Mouse (Mus musculus) olfactory bulb, adult 2 months (tissue): ENCODE data around the gene Magi3. TPM values are rescaled to one million over a fixed set of nuclear protein-coding genes. Genes with fewer than 3 reads are reported as not detected.

Experiments used
- H3K27ac ChIP-seq: fragments of 200-500 bp; 2 replicates; pipeline ENCODE4 v1.5.1; 2012; ENCODE audit warnings: low read depth, low read length; ENCODE audit not compliant: insufficient read depth
- H3K4me1 ChIP-seq: fragments of 200-500 bp; 2 replicates; pipeline ENCODE4 v1.6.1; 2012; ENCODE audit warnings: low read length; ENCODE audit not compliant: control insufficient read depth, insufficient read depth
- H3K4me3 ChIP-seq: fragments of 200-500 bp; 2 replicates; pipeline ENCODE4 v1.5.1; 2012; ENCODE audit warnings: mild to moderate bottlenecking, low read depth, low read length, moderate library complexity; ENCODE audit not compliant: insufficient read depth
- CTCF ChIP-seq: fragments of 200-500 bp; IDR thresholded peaks from 2 replicates; pipeline ENCODE4 v1.5.1; 2012; ENCODE audit warnings: low read depth, mild to moderate bottlenecking, low read length, moderate library complexity; ENCODE audit not compliant: insufficient read depth
- POLR2A ChIP-seq: fragments of 200-500 bp; IDR thresholded peaks from 2 replicates; pipeline ENCODE4 v1.6.1; 2012; ENCODE audit warnings: mild to moderate bottlenecking, low read depth, low read length, moderate library complexity; ENCODE audit not compliant: insufficient read depth
- WGBS: fragments of 180-500 bp; shearing (Covaris S2); methylation state at CpG from one replicate; pipeline ENCODE4 v1.1.7; 2018; 5-methylcytosine and 5-hydroxymethylcytosine counted together
- polyA plus RNA-seq: library from polyadenylated mRNA; stranded (reverse); fragments of >200 nt; gene quantifications from 2 replicates; pipeline ENCODE4 v1.2.4, GENCODE M21; 2012; ENCODE audit warnings: low replicate concordance; ENCODE audit not compliant: missing spikeins, insufficient read depth, insufficient read length

The Magi3 gene
- polyA plus RNA-seq, 1 experiment, result not detected

DNA sequence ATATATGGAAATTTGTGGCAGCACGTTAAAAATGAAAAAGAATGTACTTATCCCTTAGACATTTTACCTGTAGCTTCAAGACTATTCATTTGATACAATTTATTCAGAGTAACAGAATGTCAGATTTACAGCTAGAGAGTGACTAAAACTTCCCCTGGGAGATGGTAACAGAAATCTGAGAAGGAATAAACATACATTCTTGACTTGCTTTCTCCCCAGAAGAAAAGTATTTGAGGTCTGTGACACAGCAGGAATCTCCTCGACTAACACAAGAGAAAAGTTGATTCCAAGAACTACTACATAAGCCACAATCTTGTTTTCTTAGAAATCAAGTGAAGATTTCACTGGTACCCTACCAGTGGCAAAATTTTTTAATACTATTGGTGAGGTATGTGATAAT, 70.0 kb downstream of the Magi3 start:
- no peaks in the 10 kb centered on the region for H3K4me1 ChIP-seq
- no peak for TF ChIP-seq CTCF
- no peak for TF ChIP-seq POLR2A
- H3K4me3 ChIP-seq, result no peak overlapping the region
- no peak overlapping the region for H3K27ac ChIP-seq
- WGBS, result 59% methylated on average over 2 of the region's 2 CpGs

DNA sequence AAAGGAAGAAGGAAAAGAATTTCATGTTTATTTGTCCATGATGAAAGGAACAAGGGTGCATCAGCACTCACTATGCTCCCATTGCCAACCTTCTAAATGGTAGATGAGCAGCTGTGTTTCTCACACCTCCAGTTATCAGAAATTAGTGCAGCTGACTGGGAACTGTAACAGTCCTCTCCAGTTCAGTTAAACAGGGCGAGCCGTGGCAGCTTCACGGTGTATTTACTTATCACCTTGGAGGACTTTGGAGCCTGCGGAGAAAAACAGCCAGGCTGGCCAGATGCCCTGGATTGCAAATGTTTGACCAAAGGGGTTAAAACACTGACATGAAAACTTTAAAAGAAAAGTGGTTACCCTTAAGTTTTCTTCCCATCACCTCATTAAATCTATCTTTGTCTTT, 77.8 kb downstream of the Magi3 start:
- WGBS, result 55% methylated on average over 4 of the region's 4 CpGs
- Histone ChIP-seq H3K4me1 (no peaks in the 10 kb centered on the region; the same call in 1 of the 2 replicates), H3K4me3 (no peak overlapping the region), H3K27ac (no peak overlapping the region)
- TF ChIP-seq POLR2A, result no peak
- TF ChIP-seq CTCF, result no peak

DNA sequence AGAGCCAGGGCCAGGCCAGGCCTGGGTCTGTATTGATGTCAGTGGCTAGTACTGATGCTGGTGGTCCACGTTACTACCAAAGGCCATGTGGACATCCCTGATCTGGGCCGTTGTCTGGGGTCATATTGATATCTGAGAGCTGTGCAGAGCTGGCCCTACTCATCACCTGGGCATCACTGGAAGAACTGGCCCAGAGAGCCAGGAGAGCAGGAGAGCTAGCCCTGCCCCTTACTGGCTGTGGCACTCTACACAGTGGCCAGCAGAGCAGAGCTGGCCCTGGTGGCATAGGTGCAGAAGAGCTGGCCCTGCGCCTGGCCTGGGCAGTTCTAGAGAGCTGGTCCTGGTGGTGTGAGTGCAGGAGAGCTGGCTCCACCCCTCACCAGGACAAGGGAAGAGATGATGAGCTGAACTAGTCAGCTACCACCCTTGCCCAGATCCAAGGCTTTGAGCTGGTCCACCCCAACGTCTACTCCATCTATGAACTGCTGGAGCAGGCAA, 81.2 kb downstream of the Magi3 start:
- no peak for TF ChIP-seq POLR2A
- no peak for TF ChIP-seq CTCF
- Histone ChIP-seq H3K4me3 (no peak overlapping the region), H3K27ac (no peak overlapping the region), H3K4me1 (no peaks in the 10 kb centered on the region; the same call in 1 of the 2 replicates)
- 94% methylated on average over 4 of the region's 4 CpGs for WGBS

DNA sequence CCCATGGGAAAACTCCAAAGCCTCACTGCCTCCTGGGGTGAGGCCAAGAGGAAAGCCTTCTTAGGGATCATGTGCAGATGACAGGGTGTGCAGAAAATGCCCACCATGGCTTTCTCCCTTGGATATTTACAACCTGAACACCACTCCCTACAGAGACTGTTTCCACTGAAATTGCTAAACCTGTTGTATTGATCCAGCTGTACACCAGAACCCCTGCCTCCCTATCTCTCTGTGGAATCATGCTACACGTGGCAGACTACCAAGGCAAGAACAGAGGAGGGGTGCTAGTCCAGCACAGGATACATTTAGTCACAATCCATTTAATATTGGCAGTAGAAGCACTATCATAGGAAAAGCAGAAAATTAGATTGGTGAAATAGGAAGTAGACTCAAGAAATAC, 94.5 kb downstream of the Magi3 start:
- Histone ChIP-seq H3K27ac (no peak overlapping the region), H3K4me1 (no peaks in the 10 kb centered on the region), H3K4me3 (no peak overlapping the region)
- 82% methylated on average over 1 of the region's 1 CpGs for WGBS
- TF ChIP-seq CTCF, result no peak
- TF ChIP-seq POLR2A, result no peak

DNA sequence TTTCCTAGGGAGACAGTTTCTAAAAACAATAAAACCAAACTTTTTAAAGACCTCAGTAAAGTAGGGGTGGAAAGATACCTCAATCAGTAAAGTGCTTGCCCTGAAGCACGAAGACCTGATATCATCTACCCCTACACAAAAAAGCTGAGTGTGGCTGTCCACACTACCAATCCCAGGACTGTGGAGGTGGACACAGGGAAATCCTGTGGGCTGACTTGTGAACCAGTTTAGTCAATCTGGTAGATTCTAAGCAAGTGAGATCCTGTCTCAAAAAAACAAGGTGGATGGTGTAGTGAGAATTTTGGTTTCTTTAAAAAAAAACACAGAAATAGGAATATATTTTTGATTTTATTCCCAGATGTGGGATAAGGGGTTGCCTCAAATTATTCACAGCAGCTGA, 96.3 kb downstream of the Magi3 start:
- no peak for TF ChIP-seq POLR2A
- no peak for TF ChIP-seq CTCF
- H3K4me1 ChIP-seq, result no peaks in the 10 kb centered on the region
- WGBS, result 87% methylated on average over 1 of the region's 1 CpGs
- no peak overlapping the region for H3K4me3 ChIP-seq
- H3K27ac ChIP-seq, result no peak overlapping the region

DNA sequence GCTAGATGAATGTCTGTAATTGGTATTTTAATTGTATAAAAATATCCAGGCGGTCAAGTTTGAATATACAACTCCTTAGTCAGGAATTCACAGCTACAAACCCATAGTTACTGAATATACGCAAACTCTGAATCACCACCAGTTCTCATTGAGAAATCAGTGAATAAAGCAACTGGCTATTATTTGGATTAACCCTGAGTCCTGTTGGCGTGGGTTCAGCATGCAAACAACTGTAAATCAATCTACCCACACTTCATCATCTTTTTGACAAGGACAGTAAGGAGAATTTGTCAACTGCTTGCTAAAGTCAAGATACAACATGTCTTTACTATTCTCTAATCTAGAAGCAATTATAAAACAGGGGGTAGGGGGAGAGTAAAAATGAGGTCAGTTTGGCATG, 110.7 kb downstream of the Magi3 start:
- WGBS, result 65% methylated on average over 3 of the region's 3 CpGs
- H3K27ac ChIP-seq, result no peak overlapping the region
- TF ChIP-seq CTCF, result no peak
- no peak for TF ChIP-seq POLR2A
- no peaks in the 10 kb centered on the region for H3K4me1 ChIP-seq
- H3K4me3 ChIP-seq, result no peak overlapping the region

DNA sequence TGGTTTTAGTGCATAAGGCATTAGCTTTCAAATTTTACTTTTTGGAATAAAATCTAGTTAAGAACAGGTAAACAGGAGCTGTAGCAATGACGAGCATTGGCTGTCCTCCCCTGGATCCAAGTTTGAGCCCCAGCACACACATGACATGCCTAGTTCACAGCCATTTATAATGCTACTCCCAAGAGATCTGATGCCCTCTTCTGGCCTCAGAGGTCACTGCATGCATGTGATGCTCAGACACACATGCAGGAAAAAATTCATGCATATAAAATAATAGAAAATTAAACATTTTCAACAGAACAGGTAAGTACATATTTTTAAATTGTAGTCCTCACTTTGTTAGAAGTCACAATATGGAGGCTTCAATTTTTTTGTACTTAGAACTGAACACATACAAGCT, 115.2 kb downstream of the Magi3 start:
- no peak overlapping the region for H3K4me3 ChIP-seq
- no peak overlapping the region for H3K27ac ChIP-seq
- 66% methylated on average over 1 of the region's 1 CpGs for WGBS
- TF ChIP-seq POLR2A (no peak), CTCF (no peak)
- H3K4me1 ChIP-seq, result no peaks in the 10 kb centered on the region

DNA sequence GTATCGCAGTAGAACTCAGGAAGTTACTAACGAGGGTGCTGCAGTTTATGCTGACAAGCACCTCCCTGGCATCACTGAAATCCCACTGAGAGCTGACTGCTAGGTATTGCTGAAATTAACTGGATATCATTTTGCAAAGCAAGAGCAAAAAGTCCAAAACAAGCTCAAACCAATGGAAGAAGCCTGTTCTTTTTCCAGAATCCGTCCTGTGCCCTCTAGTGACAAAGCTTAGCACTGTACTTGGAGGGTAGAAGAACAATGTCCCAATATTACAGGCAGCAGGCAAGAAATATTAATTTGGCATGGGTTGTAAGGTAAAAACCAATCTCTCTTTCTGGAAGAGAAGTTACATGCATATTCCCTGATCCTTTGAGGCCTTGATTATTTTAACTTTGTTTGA, 118.5 kb downstream of the Magi3 start:
- WGBS, result 70% methylated on average over 3 of the region's 3 CpGs
- no peak for TF ChIP-seq CTCF
- TF ChIP-seq POLR2A, result no peak

DNA sequence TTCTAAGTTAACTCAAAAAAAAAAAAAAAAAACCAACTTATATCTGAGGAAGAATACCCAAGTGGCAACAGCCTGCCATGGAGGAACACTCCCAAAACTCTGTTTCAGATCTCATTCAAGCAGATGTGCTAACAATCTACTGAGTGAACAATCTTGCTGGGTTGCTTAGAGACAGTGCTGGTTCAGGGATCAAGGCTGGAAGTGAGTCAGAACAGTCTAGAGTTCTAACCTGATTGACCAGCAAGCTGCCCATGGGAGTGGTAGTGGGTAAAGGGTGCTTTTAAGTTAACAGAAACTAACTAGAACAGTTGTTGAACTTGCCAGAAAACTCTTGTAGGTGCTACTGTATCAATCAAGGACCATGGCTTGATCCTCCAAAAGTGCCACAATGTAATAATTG, 118.9 kb downstream of the Magi3 start:
- no peak overlapping the region for H3K4me3 ChIP-seq
- no peaks in the 10 kb centered on the region for H3K4me1 ChIP-seq
- no peak for TF ChIP-seq POLR2A
- no peak for TF ChIP-seq CTCF
- H3K27ac ChIP-seq, result no peak overlapping the region

More for the DNA sequence above, 118.5 kb downstream of the Magi3 start:
- no peak overlapping the region for H3K4me3 ChIP-seq
- no peak overlapping the region for H3K27ac ChIP-seq
- H3K4me1 ChIP-seq, result no peaks in the 10 kb centered on the region

DNA sequence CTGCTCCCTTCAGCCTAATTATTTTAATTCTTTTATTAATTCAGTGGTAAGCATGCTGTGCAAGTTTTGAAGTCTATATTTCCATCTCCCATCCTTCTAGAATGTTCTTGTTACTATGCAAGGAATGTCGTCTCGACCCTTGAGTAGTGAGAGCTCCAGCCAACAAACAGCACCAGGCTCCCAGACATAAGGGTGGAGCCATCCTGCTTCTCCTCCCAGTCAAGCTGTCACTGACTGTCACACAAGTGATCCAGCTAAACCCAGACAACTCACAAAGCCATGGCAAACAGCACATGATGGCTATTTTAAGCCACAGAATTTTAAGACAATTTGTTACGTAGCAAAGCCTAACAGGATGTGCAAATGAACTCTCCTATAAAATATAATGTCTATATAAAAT, 124.2 kb downstream of the Magi3 start:
- TF ChIP-seq POLR2A, result no peak
- WGBS, result 63% methylated on average over 3 of the region's 3 CpGs
- Histone ChIP-seq H3K4me3 (no peak overlapping the region), H3K4me1 (no peaks in the 10 kb centered on the region), H3K27ac (no peak overlapping the region)

DNA sequence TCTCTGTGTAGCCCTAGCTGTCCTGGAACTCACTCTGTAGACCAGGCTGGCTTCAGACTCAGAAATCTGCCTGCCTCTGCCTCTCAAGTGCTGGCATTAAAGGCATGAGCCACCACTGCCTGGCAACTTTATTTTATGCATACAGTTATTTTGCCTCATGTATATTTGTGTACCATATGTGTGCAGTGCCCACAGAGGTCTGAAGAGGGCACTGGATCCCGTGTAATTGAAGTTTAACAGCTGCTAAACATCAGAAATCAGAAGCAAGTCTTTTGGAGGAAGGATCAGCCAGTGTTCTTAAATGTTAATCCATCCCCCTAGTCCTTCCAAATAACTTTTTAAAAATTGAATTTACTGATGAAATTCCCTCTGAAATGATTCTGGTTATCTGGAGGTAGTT, 125.5 kb downstream of the Magi3 start:
- no peak overlapping the region for H3K27ac ChIP-seq
- 84% methylated on average over 1 of the region's 1 CpGs for WGBS
- no peak overlapping the region for H3K4me3 ChIP-seq
- no peaks in the 10 kb centered on the region for H3K4me1 ChIP-seq
- TF ChIP-seq CTCF, result no peak
